Mouse (Mus musculus): ENCODE data around the gene Tmem235. TPM values are rescaled to one million over a fixed set of nuclear protein-coding genes. Genes with fewer than 3 reads are reported as not detected.
A peak's percentile ranks its signal among the peaks of the same experiment; 100 is the strongest.

Tmem235 gene
- polyA plus RNA-seq, 1 experiment from 2014 or later, result 0.08 TPM

GRCm38 (mm10) chr11:117880977-117881358, 20.4 kb downstream of the Tmem235 start:
- peaks cover 24% of the 10 kb centered on the region for H3K4me1 ChIP-seq (ENCODE audit: control insufficient read depth, insufficient read depth, low read depth, low read length)
- no peak for ATAC-seq
- H3K27ac ChIP-seq (ENCODE audit: low read depth, low read length), result no peak overlapping the region; the same call in 1 of the 2 replicates
- H3K9me3 ChIP-seq (ENCODE audit: control insufficient read depth, low read length), result no peaks in the 10 kb centered on the region
- 78% methylated on average over 6 of the region's 6 CpGs for WGBS
- no peaks in the 10 kb centered on the region; the same call in 1 of the 2 replicates for H3K27me3 ChIP-seq (replicated peaks; ENCODE audit: control insufficient read depth, insufficient read depth, low read length)
- no peak overlapping the region for H3K4me2 ChIP-seq (ENCODE audit: low read length)
- H3K36me3 ChIP-seq (ENCODE audit: control insufficient read depth, insufficient read depth, low read length), result no peaks in the 10 kb centered on the region
- H3K9ac ChIP-seq (ENCODE audit: low read depth, low read length), result no peak overlapping the region
- no peak overlapping the region for H3K4me3 ChIP-seq (ENCODE audit: low read length)

GRCm38 (mm10) chr11:117881787-117882186, 21.2 kb downstream of the Tmem235 start:
- ATAC-seq, result no peak
- 0 out of 2 replicates have a peak overlapping the region, but pooled peaks have one; percentile 14 for H3K9ac ChIP-seq (ENCODE audit: low read depth, low read length)
- WGBS, result 16% methylated on average over 8 of the region's 8 CpGs
- H3K4me1 ChIP-seq (ENCODE audit: control insufficient read depth, insufficient read depth, low read depth, low read length), result peaks cover 24% of the 10 kb centered on the region
- no peaks in the 10 kb centered on the region for H3K9me3 ChIP-seq (ENCODE audit: control insufficient read depth, low read length)
- H3K27ac ChIP-seq (ENCODE audit: low read depth, low read length), result peak overlapping the region; percentile 49; the same call in 1 of the 2 replicates
- H3K4me2 ChIP-seq (ENCODE audit: low read length), result no peak overlapping the region
- no peak overlapping the region for H3K4me3 ChIP-seq (ENCODE audit: low read length)
- H3K36me3 ChIP-seq (ENCODE audit: control insufficient read depth, insufficient read depth, low read length), result no peaks in the 10 kb centered on the region
- peaks cover 2% of the 10 kb centered on the region for H3K27me3 ChIP-seq (replicated peaks; ENCODE audit: control insufficient read depth, insufficient read depth, low read length)

GRCm38 (mm10) chr11:117882208-117882607, 21.7 kb downstream of the Tmem235 start:
- Histone ChIP-seq H3K36me3 (ENCODE audit: control insufficient read depth, insufficient read depth, low read length) (no peaks in the 10 kb centered on the region), H3K27me3 (replicated peaks; ENCODE audit: control insufficient read depth, insufficient read depth, low read length) (peaks cover 2% of the 10 kb centered on the region), H3K4me3 (ENCODE audit: low read length) (no peak overlapping the region), H3K9me3 (ENCODE audit: control insufficient read depth, low read length) (no peaks in the 10 kb centered on the region), H3K27ac (ENCODE audit: low read depth, low read length) (peak overlapping the region; percentile 49; the same call in 1 of the 2 replicates), H3K9ac (ENCODE audit: low read depth, low read length) (0 out of 2 replicates have a peak overlapping the region, but pooled peaks have one; percentile 14), H3K4me2 (ENCODE audit: low read length) (no peak overlapping the region), H3K4me1 (ENCODE audit: control insufficient read depth, insufficient read depth, low read depth, low read length) (peaks cover 24% of the 10 kb centered on the region)
- 69% methylated on average over 1 of the region's 1 CpGs for WGBS
- ATAC-seq, result no peak

GRCm38 (mm10) chr11:117886000-117886399, 25.4 kb downstream of the Tmem235 start:
- H3K4me1 ChIP-seq (ENCODE audit: control insufficient read depth, insufficient read depth, low read depth, low read length), result peaks cover 36% of the 10 kb centered on the region
- no peak overlapping the region for H3K27ac ChIP-seq (ENCODE audit: low read depth, low read length)
- no peaks in the 10 kb centered on the region for H3K9me3 ChIP-seq (ENCODE audit: control insufficient read depth, low read length)
- H3K4me3 ChIP-seq (ENCODE audit: low read length), result no peak overlapping the region
- WGBS, result 65% methylated on average over 5 of the region's 5 CpGs
- H3K4me2 ChIP-seq (ENCODE audit: low read length), result no peak overlapping the region
- ATAC-seq, result no peak
- H3K36me3 ChIP-seq (ENCODE audit: control insufficient read depth, insufficient read depth, low read length), result no peaks in the 10 kb centered on the region
- H3K27me3 ChIP-seq (replicated peaks; ENCODE audit: control insufficient read depth, insufficient read depth, low read length), result peaks cover 3% of the 10 kb centered on the region
- no peak overlapping the region for H3K9ac ChIP-seq (ENCODE audit: low read depth, low read length)

GRCm38 (mm10) chr11:117888168-117888852, 27.8 kb downstream of the Tmem235 start:
- Histone ChIP-seq H3K27me3 (replicated peaks; ENCODE audit: control insufficient read depth, insufficient read depth, low read length) (peaks cover 4% of the 10 kb centered on the region), H3K9me3 (ENCODE audit: control insufficient read depth, low read length) (no peaks in the 10 kb centered on the region), H3K36me3 (ENCODE audit: control insufficient read depth, insufficient read depth, low read length) (no peaks in the 10 kb centered on the region), H3K4me3 (ENCODE audit: low read length) (no peak overlapping the region), H3K4me1 (ENCODE audit: control insufficient read depth, insufficient read depth, low read depth, low read length) (peaks cover 26% of the 10 kb centered on the region), H3K9ac (ENCODE audit: low read depth, low read length) (peak overlapping the region; percentile 8), H3K27ac (ENCODE audit: low read depth, low read length) (no peak overlapping the region), H3K4me2 (ENCODE audit: low read length) (peak overlapping the region; percentile 39)
- ATAC-seq, result no peak
- WGBS, result 24% methylated on average over 20 of the region's 20 CpGs

- Histone ChIP-seq H3K4me1 (ENCODE audit: control insufficient read depth, insufficient read depth, low read depth, low read length) (peaks cover 26% of the 10 kb centered on the region), H3K27ac (ENCODE audit: low read depth, low read length) (no peak overlapping the region), H3K27me3 (replicated peaks; ENCODE audit: control insufficient read depth, insufficient read depth, low read length) (peaks cover 4% of the 10 kb centered on the region), H3K4me3 (ENCODE audit: low read length) (peak overlapping the region; percentile 4), H3K36me3 (ENCODE audit: control insufficient read depth, insufficient read depth, low read length) (no peaks in the 10 kb centered on the region), H3K9me3 (ENCODE audit: control insufficient read depth, low read length) (no peaks in the 10 kb centered on the region), H3K9ac (ENCODE audit: low read depth, low read length) (peak overlapping the region; percentile 40), H3K4me2 (ENCODE audit: low read length) (peak overlapping the region; percentile 39)
- 5% methylated on average over 33 of the region's 33 CpGs for WGBS
- ATAC-seq, result 0 out of 2 replicates have a peak, but pooled peaks have one; percentile 32
These were observed 28.6 kb downstream of the Tmem235 start for GRCm38 (mm10) chr11:117888853-117889822.

- H3K27me3 ChIP-seq (replicated peaks; ENCODE audit: control insufficient read depth, insufficient read depth, low read length), result peaks cover 4% of the 10 kb centered on the region
- no peaks in the 10 kb centered on the region for H3K36me3 ChIP-seq (ENCODE audit: control insufficient read depth, insufficient read depth, low read length)
- WGBS, result 3% methylated on average over 11 of the region's 11 CpGs
- peak; percentile 46 for ATAC-seq
- H3K9ac ChIP-seq (ENCODE audit: low read depth, low read length), result peak overlapping the region; percentile 40; the same call in 1 of the 2 replicates
- no peak overlapping the region for H3K4me3 ChIP-seq (ENCODE audit: low read length)
- no peaks in the 10 kb centered on the region for H3K9me3 ChIP-seq (ENCODE audit: control insufficient read depth, low read length)
- 0 out of 2 replicates have a peak overlapping the region, but pooled peaks have one; percentile 51 for H3K27ac ChIP-seq (ENCODE audit: low read depth, low read length)
- no peak overlapping the region for H3K4me2 ChIP-seq (ENCODE audit: low read length)
- peaks cover 26% of the 10 kb centered on the region for H3K4me1 ChIP-seq (ENCODE audit: control insufficient read depth, insufficient read depth, low read depth, low read length)
These were observed 29.4 kb downstream of the Tmem235 start for GRCm38 (mm10) chr11:117889887-117890340.

- 20% methylated on average over 13 of the region's 13 CpGs for WGBS
- Histone ChIP-seq H3K9me3 (ENCODE audit: control insufficient read depth, low read length) (no peaks in the 10 kb centered on the region), H3K4me2 (ENCODE audit: low read length) (no peak overlapping the region), H3K9ac (ENCODE audit: low read depth, low read length) (no peak overlapping the region), H3K27me3 (replicated peaks; ENCODE audit: control insufficient read depth, insufficient read depth, low read length) (peaks cover 7% of the 10 kb centered on the region), H3K36me3 (ENCODE audit: control insufficient read depth, insufficient read depth, low read length) (no peaks in the 10 kb centered on the region), H3K27ac (ENCODE audit: low read depth, low read length) (no peak overlapping the region), H3K4me3 (ENCODE audit: low read length) (no peak overlapping the region), H3K4me1 (ENCODE audit: control insufficient read depth, insufficient read depth, low read depth, low read length) (peaks cover 26% of the 10 kb centered on the region)
- ATAC-seq, result no peak; the same call in 1 of the 2 replicates
These were observed 30.1 kb downstream of the Tmem235 start for GRCm38 (mm10) chr11:117890519-117891282.
